Mouse (Mus musculus) C2C12 (cell line): ENCODE data around the gene Rptor.

ENCODE experiments used
- CTCF ChIP-seq: IDR thresholded peaks from one replicate; pipeline ENCODE4 v1.5.1; 2011; ENCODE audit not compliant: control insufficient read depth, insufficient read depth, insufficient read length
- MYOD1 ChIP-seq: IDR thresholded peaks from one replicate; pipeline ENCODE4 v1.6.1; 2011; ENCODE audit warnings: low read depth; ENCODE audit not compliant: control insufficient read depth, insufficient read length
- MYOG ChIP-seq: IDR thresholded peaks from one replicate; pipeline ENCODE4 v1.6.1; 2011; ENCODE audit not compliant: control insufficient read depth, insufficient read length; ENCODE audit errors: extremely low read depth
- USF1 ChIP-seq: IDR thresholded peaks from one replicate; pipeline ENCODE4 v1.6.1; 2011; ENCODE audit warnings: low read depth, mild to moderate bottlenecking, control low read depth, moderate library complexity

- TF ChIP-seq CTCF: no peak
- no peak for TF ChIP-seq USF1
- no peak for TF ChIP-seq MYOD1
- no peak for TF ChIP-seq MYOG
These were observed 191.3 kb downstream of the Rptor start for GRCm38 (mm10) chr11:119794020-119794419.
